Mouse (Mus musculus) testis, adult 2 months (tissue): ENCODE measurements around the gene Dlg4.

Experiments
- CTCF ChIP-seq: fragments of 200-500 bp; IDR thresholded peaks from 2 replicates; pipeline ENCODE4 v1.5.1; 2012; ENCODE audit warnings: low read depth, mild to moderate bottlenecking, inconsistent platforms, low read length, moderate library complexity; ENCODE audit not compliant: control insufficient read depth, insufficient read depth, insufficient replicate concordance
- POLR2A ChIP-seq: fragments of 200-500 bp; IDR thresholded peaks from 2 replicates; pipeline ENCODE4 v1.6.1; 2012; ENCODE audit warnings: low read depth, mild to moderate bottlenecking, inconsistent platforms, low read length, moderate library complexity; ENCODE audit not compliant: control insufficient read depth

- TF ChIP-seq POLR2A (no peak), CTCF (no peak)
These were observed 25.8 kb downstream of the Dlg4 start for GRCm38 (mm10) chr11:70042309-70043085.
